Mouse (Mus musculus) ovary, adult 10 weeks (tissue): ENCODE results near the gene Znfx1. TPM values are rescaled to one million over a fixed set of nuclear protein-coding genes. Genes with fewer than 3 reads are reported as not detected.

Source experiments
- polyA plus RNA-seq: library from polyadenylated mRNA; stranded (reverse); fragments of 350-450 nt; fragmentation: Illumina TruSeq; extraction: RNeasy Lipid Tissue Mini Kit (QIAGEN cat#74804); gene quantifications from one replicate; pipeline ENCODE4 v1.2.3, GENCODE M21; 2014

The Znfx1 gene
- 6.6 TPM for polyA plus RNA-seq

GRCm38 (mm10) chr2:167062965-167063880 lies at the start of gene Znfx1:
Gene Znfx1 (minus strand): TSS chr2:167063015.

GRCm38 (mm10) chr2:167014702-167015381 lies 48.0 kb downstream of the Znfx1 start, which contains the start of gene Ddx27:
Gene Ddx27 (plus strand): TSS chr2:167015193.

GRCm38 (mm10) chr2:166995796-166996532 lies 66.9 kb downstream of the Znfx1 start, which contains the start of gene Stau1:
Gene Stau1 (minus strand): TSS chr2:166996299.

Other genes with a start within 250 kb of the Znfx1 start
- 479 TPM for gene Cse1l, start 157.0 kb downstream of the Znfx1 start, polyA plus RNA-seq
- gene Stau1, start 66.7 kb downstream of the Znfx1 start, polyA plus RNA-seq, result 50.1 TPM
- 8.6 TPM for gene Ddx27, start 47.8 kb downstream of the Znfx1 start, polyA plus RNA-seq
- 2.9 TPM for gene Kcnb1, start 127.1 kb upstream of the Znfx1 start, polyA plus RNA-seq
- 6.4 TPM for gene Ptgis, start 177.6 kb upstream of the Znfx1 start, polyA plus RNA-seq